24 mouse cellular contexts compared by ENCODE assay signal in genomic region chr5:24326166-24326841, GRCm38 (mm10). TPM values are rescaled to one million over a fixed set of nuclear protein-coding genes. Genes with fewer than 3 reads are reported as not detected.
DNase-seq lines count a peak whose midpoint lies in the region; ATAC-seq and TF ChIP-seq lines count a peak whose summit lies in the region.
"Had no signal": no experiment of that assay in that cellular context is flagged by ENCODE, and none has a peak within 500 bp of the region (broad histone marks: within the 10 kb centered on the region; RNA-seq: fewer than 3 reads in every experiment).

No protein-coding gene starts in this region.

- H3K27me3 ChIP-seq in heart, embryonic 10.5 days (ENCODE audit: insufficient read depth, poor library complexity, severe bottlenecking): peaks cover 31% of the 10 kb centered on the region
- H3K27me3 ChIP-seq in heart, postnatal 0 days (ENCODE audit: control insufficient read depth, insufficient read depth, low read length): no peaks in the 10 kb centered on the region

- H3K9ac ChIP-seq in heart, postnatal 0 days (replicated peaks; ENCODE audit: low read depth, low read length): no peak overlapping the region
- H3K9ac ChIP-seq: embryonic facial prominence, embryonic 12.5 days; intestine, embryonic 15.5 days; limb, embryonic 13.5 days had no signal

- TF ChIP-seq CTCF in heart, postnatal 0 days (IDR thresholded peaks at IDR 0.05; ENCODE audit: low read depth): no peak

- H3K4me1 ChIP-seq in heart, embryonic 10.5 days: peaks cover 92% of the 10 kb centered on the region
- H3K4me1 ChIP-seq in heart, postnatal 0 days (ENCODE audit: control insufficient read depth, insufficient read depth): peaks cover 44% of the 10 kb centered on the region

- H3K4me2 ChIP-seq in heart, postnatal 0 days (ENCODE audit: low read depth, low read length): no peak overlapping the region
- H3K4me2 ChIP-seq: embryonic facial prominence, embryonic 12.5 days; intestine, embryonic 15.5 days; liver, embryonic 11.5 days had no signal

- ATAC-seq in heart, postnatal 0 days (ENCODE audit: insufficient read depth, low read depth): no peak
- ATAC-seq: forebrain, embryonic 14.5 days; hindbrain, postnatal 0 days; intestine, embryonic 15.5 days had no signal

- H3K4me3 ChIP-seq in heart, embryonic 10.5 days: no peak overlapping the region
- H3K4me3 ChIP-seq in heart, postnatal 0 days (ENCODE audit: low read depth, low read length): no peak overlapping the region
- H3K4me3 ChIP-seq: embryonic facial prominence, embryonic 12.5 days; intestine, embryonic 15.5 days; limb, embryonic 13.5 days had no signal

- WGBS in heart, embryonic 10.5 days: 76% methylated on average over 15 of the region's 15 CpGs
- 79% methylated on average over 15 of the region's 15 CpGs for WGBS in heart, postnatal 0 days

- peak; percentile 76 for DNase-seq in heart, embryonic 10.5 days (ENCODE audit: low spot score)
- no peak for DNase-seq in heart, adult 8-10 months (ENCODE audit: low spot score)
- no peak for DNase-seq in heart, postnatal 0 days (ENCODE audit: low spot score)
- no peak for DNase-seq in heart, postnatal 36 days
- DNase-seq in urinary bladder, adult 2 months (ENCODE audit: low spot score): peak; percentile 20
- no peak for DNase-seq in urinary bladder, postnatal 4 days (ENCODE audit: low spot score in 2 of 2)
- no peak for DNase-seq in embryo, embryonic 9.5 days (ENCODE audit: extremely low spot score)
- DNase-seq: cerebellum, adult 11 months; cerebellum, adult 9-10 months; gastrocnemius, postnatal 25 days; kidney, adult 8-10 months; midbrain, embryonic 14.5 days; right cerebral cortex, adult 18-20 months; spleen, adult 18-20 months; thymus, postnatal 14 days had no signal

- peaks cover 82% of the 10 kb centered on the region for H3K36me3 ChIP-seq in heart, embryonic 10.5 days
- H3K36me3 ChIP-seq in heart, postnatal 0 days (replicated peaks; ENCODE audit: control insufficient read depth, insufficient read depth, low read length): peaks cover 57% of the 10 kb centered on the region
- H3K36me3 ChIP-seq: embryonic facial prominence, embryonic 12.5 days; intestine, embryonic 15.5 days; limb, embryonic 13.5 days had no signal

- TF ChIP-seq EP300 in heart, postnatal 0 days (IDR thresholded peaks at IDR 0.05; ENCODE audit: low read depth): no peak

- H3K27ac ChIP-seq in heart, embryonic 10.5 days: 0 out of 2 replicates have a peak overlapping the region, but pooled peaks have one; percentile 49
- H3K27ac ChIP-seq in heart, postnatal 0 days (ENCODE audit: low read depth): peak overlapping the region; percentile 84
- H3K27ac ChIP-seq: embryonic facial prominence, embryonic 12.5 days; hindbrain, postnatal 0 days; intestine, embryonic 15.5 days; kidney, postnatal 0 days; limb, embryonic 13.5 days had no signal

- intact Hi-C loops in heart, postnatal 36 days (cut with DNase I): loop anchor here (5.0 kb wide), 1 partner anchor 49 kb away; no protein-coding TSS in a partner anchor

- no peaks in the 10 kb centered on the region for H3K9me3 ChIP-seq in heart, embryonic 10.5 days
- H3K9me3 ChIP-seq in heart, postnatal 0 days (replicated peaks; ENCODE audit: control insufficient read depth, low read length): no peaks in the 10 kb centered on the region
- H3K9me3 ChIP-seq: embryonic facial prominence, embryonic 12.5 days; intestine, embryonic 15.5 days; limb, embryonic 13.5 days had no signal

RNA-seq across cellular contexts. Expression of gene Kcnh2, which starts 25.1 kb away (rescaled TPM):
- polyA plus RNA-seq in heart, embryonic 10.5 days (2016; fragmentation: Nextera tagmentation; extraction: Ambion mirVana): 28.8 and 32.2 TPM in 2 replicates
- 10 to 100 TPM; 48.8 to 95.2 (median 71.0) TPM for total RNA-seq in heart, adult 8-10 months (2022)
- 86.1 and 120 TPM in 2 replicates for total RNA-seq in heart, postnatal 0 days (2014; rRNA removed; ENCODE audit: low replicate concordance)
- polyA plus RNA-seq in heart, postnatal 0 days (2015; fragmentation: Nextera tagmentation; extraction: Ambion mirVana): 29.4 and 32.1 TPM in 2 replicates
- 10 to 100 TPM; 56.3 to 72.6 TPM for total RNA-seq in heart, postnatal 36 days (2021)
- 56.0 and 70.5 TPM in 2 replicates for polyA plus RNA-seq in urinary bladder, adult 2 months (2012; rRNA removed)
- total RNA-seq: monocyte, adult 5-6 weeks had no signal

RNA-seq across cellular contexts. Expression of gene Nos3, which starts 38.3 kb away (rescaled TPM):
- polyA plus RNA-seq in heart, embryonic 10.5 days (2016; fragmentation: Nextera tagmentation; extraction: Ambion mirVana): 23.2 and 40.8 TPM in 2 replicates
- 10 to 100 TPM; 21.4 to 26.9 (median 23.8) TPM for total RNA-seq in heart, adult 8-10 months (2022)
- 50.9 and 52.1 TPM in 2 replicates for total RNA-seq in heart, postnatal 0 days (2014; rRNA removed; ENCODE audit: low replicate concordance)
- 21.1 and 25.6 TPM in 2 replicates for polyA plus RNA-seq in heart, postnatal 0 days (2015; fragmentation: Nextera tagmentation; extraction: Ambion mirVana)
- total RNA-seq in heart, postnatal 36 days (2021): 10 to 100 TPM; 23.7 to 26.2 TPM
- polyA plus RNA-seq in urinary bladder, adult 2 months (2012; rRNA removed): 7.3 and 8.3 TPM in 2 replicates
- total RNA-seq: monocyte, adult 5-6 weeks; neutrophil, adult 5-6 weeks had no signal

Comparison
In these comparisons a context has a peak if more than half of its experiments do, and no peak if none do; other contexts are left out.
1. DNase-seq: peak in heart, embryonic 10.5 days (single experiment) and urinary bladder, adult 2 months (single experiment); none in heart, adult 8-10 months (single experiment), heart, postnatal 0 days (single experiment), heart, postnatal 36 days (0 of 2), urinary bladder, postnatal 4 days (0 of 2) and embryo, embryonic 9.5 days (single experiment).